Mouse (Mus musculus) thymus, postnatal 36 days (tissue): Measurements from ENCODE around the gene Atp23.

Source experiments
- DNase-seq, 2 experiments: peaks; one replicate each; pipeline ENCODE4 v3.0.0; 2022; ENCODE audit warnings: mixed read lengths in 2 of 2

Atp23 gene

DNA sequence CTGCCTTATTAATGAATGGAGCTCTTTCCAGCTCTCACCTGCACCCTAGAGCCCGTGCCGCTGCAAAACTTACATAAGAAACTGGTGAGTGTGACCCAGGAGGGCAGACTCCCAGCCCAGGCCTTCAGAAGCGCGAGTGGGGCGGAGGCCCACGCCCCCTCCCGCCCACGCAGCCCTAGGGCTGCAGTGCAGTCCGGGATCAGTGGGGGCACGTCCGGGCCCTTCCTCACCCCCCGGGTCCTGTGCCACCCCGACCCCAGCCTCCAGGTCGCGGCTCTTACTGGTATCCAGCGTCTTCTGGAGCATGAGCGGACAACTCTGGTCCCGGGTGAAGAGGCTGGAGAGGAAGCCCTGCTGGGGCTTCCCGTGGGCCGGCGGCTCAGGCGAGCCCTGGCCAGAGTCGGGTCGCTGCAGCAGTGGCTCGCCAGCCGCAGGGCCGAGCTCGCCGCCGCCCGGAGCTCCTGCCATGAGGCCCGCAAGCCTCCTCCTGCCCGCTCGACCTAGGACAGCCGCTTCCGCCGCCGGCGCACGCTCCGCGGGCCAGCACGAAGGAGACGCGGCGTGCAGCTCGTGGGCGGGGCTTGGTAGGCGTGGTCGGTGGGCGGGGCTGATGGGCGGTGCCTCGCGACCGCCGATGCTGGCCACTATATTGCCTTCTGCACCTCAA is at the start of gene Atp23:
Gene Atp23, minus strand, starts transcription at position 535 of the 667 bp plus-strand sequence.
- DNase-seq, result peak; percentile 90 to 94

DNA sequence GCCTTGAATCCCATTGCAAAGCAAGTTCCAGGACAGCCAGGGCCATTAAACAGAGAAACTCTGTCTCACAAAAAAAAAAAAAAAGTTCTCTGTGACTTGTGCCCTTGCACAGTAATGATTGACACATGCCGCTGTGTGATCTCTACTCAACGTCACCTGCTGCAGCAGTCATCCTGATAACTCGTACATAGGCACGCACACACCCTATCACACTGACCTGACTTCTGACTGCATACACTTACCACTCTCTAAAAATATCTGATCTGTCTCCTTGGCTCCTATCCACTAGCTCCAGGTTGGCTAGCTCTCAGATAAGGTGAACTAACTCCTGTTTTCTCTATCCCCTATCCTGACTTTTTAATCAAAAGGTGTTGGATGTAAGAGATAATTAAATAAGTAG is 49.4 kb upstream of the Atp23 start:
- no peak for DNase-seq

DNA sequence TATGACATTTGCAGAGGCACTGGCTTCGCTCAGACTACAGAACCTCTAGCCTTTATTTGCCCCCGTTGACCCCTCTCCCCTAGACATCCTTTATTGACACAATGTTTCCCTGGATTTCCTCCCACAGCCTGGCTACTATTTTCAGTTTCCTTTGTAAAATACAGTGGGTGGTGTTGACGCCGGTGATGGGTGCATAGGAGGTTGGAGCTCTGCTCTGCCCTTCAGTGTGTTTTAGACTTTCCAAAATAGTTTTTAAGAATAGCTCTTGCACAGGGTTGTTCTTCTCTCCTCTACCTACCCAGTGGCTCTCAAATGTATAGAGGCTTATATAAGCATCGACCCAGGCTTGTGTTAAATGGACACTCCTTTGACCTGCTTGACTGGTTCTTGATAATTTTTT is 48.7 kb upstream of the Atp23 start:
- no peak for DNase-seq

DNA sequence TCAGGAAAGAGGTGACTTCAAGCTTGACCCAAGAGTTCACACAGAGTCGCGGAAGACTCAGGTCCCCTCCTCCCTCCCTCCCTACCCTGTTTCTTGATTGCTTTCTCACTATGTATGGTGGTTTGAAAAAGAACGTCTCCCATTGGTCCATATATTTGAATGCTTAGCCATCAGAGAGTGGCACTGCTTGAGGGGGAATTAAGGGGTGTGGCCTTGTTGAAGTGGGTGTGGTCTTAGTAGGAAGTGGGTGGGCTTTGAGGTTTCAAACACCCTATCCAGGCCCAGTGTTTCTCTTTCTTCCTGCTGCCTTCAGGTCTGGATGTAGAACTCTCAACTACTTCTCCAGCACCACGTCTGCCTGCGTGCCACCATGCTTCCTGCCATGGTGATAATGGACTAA is 44.4 kb upstream of the Atp23 start:
- DNase-seq, result no peak

DNA sequence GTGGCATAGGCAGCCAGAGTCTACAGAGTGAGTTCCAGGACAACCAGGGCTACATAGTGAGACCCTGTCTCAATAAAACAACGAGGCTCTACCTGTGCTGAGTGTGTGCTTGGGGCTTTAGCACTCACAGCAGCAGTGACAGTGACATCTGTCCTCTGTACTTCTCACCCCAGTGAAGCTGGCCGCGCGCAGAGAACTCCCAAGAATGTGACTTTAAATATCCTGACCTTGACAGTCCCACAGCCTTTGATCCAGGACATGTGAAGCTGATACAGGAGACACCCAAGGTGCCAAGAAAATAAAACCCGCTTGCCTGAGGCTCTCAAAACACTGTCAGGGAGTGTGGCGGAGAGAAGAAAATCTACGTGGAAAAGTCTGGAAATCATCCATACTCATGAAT is 39.8 kb upstream of the Atp23 start:
- no peak for DNase-seq

DNA sequence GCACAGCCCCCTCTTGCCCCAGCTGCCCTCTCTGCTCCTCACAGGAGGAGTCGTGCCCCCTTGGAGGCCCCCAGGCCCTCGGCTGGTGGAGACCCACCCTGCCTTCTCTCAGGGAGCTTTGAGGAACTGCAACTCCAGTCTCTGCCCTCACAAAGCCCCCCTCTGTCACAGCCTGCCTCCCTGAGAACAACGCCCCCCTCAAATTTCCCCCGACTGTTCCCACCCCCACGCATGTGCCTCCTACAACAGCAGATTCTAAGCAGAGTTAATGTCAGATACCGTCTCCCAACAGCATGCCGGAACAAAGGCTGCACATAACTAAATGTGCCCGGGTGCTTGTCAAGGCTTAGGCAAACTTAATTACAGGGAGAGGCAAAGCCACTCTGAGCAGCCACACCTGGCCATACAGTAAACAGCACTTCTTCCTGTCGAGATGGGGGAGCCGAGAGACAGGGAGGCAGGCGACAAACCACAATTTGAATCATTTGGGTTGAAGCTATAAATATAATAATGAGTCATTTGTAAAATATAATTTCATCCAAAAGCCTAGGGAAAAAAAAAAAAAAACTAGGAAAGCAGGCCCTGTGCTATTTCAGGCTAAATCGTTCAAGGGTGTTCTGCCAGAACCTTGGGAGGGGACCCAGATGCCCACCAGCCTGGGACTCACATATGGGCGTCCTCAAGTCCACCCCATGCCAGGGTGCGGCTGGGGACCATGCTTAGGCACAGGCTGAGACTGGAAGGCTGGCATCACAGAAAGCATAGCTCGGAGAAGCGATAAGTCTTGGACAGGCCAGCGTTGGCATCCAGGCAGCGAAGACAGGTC is 34.6 kb upstream of the Atp23 start:
- peak; percentile 28 to 51 for DNase-seq

DNA sequence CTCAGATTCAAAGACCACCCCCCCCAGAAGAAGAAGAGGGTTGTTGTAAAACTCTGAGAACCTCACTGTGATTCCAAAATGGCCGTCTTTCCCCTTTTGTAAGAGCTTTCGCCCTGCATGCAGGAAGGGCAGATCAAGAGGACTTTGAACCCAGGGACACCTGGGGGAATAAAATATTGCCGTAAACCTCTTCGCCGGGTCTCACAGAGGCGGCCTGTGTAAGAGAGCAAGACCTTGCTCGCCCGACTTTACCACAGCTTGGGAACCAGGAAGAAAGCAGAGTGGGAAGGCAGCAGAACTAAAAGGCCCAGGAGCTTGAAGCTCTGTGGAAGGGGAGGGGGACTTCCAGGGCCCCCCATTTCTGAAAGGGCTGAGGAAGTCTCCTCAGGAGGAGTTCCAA is 34.0 kb upstream of the Atp23 start:
- DNase-seq, result no peak

DNA sequence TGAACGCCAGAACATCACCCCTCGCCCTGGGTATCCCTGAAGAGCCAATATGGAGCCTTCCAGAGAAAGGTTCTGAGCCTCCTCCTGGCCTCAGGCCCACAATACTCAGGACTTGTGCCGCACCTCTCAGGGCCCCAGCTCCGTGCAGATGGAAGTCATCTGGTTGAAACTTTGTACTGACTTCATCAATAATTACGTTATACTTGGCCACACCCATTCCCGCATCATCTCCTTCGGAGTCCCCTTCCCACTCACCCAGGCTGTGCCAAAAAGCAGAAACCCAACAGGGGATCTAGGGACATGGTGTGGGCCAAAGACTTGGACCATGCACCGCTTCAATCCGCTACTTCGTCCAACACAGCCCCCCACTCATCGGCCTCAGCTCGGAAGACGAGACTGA is 33.4 kb upstream of the Atp23 start:
- DNase-seq, result no peak

DNA sequence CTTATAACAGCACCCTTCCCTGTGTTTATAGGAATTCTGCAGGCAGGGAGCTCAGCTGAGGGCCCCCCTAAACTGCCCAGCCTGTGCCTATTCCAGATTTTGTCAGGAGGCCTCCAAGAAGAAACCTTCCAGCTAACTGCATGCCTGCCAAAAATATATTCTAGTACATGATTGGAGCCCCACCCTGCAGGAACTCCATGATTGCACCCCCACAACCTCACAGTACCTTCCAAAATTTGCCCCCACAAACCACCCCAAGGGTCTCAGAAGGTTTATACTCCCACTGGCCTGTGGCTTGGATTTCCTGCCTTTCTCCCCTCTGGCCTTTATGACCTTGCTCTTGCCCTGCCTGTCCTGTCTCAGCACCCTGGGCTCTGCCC is 30.6 kb upstream of the Atp23 start:
- DNase-seq, result no peak

DNA sequence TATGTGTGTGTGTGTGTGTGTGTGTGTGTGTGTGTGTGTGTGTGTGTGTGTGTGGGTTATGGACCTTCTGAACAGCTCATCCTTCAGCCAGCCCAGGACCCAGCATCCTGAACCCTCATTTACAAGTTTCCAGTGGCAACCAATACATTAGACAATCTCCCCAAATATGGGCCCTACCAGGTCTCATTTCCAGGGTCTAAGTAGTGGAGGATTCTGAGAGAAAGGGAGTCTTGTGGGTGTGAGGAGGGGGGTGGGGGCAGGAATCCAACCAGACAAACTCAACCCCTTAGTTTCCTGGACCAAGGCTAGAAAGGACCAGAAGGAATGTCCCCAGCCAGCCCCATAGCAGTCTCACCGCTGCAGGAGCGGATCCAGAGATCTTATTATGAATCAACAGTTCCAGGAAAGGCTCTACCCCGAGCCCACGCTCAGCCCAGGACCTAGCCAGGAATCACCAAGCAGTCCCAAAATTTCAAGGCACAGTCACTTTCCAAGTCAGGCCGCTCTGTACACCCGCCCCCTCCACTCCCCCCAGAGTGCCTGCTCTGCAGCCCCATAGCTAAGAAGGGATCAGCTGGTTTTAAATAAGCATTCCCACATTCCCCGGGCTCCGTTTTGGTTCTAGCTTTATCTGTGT is 30.1 kb upstream of the Atp23 start:
- no peak for DNase-seq

DNA sequence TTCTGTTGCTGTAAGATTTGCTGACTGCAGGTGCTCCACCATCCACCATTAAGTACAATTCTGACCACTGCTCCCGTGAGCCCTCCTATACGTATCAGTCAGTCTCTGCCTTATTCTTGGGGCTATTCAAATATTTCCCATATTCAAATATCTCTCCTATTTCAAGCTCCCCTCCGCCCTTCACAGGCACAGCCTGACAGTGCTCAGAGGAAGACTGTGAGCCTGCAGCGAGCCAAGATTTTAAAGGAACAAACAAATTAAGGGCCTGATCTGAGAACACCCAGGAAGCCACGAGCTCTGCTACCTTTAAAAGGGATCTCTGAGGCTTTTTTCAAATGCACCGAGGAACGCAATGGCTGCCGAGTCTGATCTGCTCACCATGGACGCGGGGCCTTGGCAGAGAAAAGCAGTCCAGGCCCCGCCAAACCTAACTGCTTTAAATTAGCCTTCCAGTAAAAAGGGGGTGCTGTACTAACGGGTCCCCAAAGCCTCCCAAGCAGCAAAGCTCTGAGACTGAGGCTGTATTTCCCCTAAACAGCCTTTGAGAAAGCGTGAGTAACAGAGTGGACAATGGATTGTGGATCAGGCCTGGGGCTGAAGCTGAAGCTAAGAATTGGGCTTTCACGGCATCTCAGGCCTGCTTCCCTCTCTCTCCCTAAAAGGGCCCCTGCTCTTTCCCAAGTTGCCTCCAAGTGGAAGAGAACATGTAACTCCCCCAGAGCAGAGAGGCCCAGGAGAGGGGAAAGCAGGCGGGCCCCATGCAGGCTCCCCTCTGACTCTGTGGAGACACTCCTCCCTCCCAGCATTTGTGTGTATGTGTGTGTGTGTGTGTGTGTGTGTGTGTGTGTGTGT is 29.3 kb upstream of the Atp23 start:
- DNase-seq, result no peak

DNA sequence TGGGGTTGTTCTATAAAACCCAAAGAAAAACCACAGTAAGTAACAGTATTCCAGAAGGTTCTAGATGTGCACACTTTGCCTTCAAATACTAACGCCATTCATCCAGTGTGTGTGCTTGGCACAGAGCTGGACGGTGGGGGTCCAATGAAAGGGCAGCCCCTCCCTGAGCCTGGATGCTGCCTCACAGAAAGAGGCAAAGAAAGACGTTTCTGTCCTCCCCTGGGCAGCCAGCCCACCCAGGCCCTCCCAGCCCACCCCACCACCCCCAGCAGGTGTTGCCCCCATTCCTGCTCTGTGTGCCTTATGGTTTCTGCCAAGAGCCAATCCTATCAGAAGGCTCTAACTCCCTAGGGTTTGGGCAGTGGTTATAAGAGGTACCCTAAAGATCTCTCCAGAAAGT is 28.4 kb upstream of the Atp23 start:
- DNase-seq, result no peak

DNA sequence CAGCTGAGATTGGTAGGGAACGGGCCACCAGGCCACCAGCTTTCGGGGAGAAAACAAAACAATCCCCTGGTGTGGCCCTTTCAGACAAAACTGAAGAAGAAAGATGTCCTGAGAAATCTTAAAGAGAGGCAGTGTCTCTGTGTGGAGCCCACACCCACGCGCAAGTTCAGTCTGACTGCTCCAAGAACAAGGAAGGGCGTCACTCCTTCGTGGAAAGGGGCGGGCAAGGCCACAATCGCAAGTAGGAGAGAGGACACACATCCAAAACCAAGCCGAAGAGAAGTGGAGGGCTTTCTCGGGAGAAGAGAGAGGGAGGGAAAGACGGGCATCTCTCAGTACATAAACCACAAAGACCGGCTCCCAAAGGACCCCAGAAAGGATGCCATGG is 27.7 kb upstream of the Atp23 start:
- no peak for DNase-seq

DNA sequence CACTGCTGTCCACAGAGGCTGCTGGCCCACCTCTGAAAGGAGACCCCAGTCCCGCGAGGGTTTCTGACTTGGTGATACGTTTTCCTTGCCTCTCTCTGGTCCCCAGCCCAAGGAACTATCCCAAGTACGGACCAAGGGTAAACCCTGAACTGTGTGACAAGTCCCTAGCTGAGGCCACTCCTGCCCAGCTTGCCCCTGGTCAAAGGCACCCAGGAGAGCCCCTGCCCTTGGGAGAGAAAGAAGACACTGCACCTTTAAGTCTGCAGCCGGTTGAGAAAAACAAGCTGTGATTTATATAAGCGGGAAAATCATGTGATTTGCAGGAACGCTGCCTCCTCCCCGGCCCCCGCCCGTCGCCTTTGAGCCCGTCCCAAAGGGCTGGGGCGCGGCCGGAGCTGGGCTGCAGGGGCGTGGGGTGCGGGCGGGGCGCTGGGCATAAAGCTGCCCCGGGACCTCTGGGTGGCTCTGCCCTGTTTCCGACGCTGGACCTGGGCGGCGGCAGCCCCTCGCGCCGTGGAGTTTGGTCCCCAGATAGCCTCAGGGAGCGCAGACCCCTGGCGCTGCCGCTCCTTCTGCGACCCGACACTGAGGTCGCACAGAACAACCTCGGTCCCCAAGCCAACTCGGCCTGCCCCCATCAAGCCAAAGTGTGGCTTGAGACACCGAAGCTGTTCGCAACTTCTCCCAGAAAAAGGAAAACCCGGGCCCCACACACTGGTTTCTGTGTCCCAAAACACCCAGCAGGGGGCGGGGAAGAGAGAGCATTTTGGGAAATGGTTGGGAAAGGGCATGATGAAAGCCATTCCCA is 27.1 kb upstream of the Atp23 start:
- peak; percentile 13 to 19 for DNase-seq

DNA sequence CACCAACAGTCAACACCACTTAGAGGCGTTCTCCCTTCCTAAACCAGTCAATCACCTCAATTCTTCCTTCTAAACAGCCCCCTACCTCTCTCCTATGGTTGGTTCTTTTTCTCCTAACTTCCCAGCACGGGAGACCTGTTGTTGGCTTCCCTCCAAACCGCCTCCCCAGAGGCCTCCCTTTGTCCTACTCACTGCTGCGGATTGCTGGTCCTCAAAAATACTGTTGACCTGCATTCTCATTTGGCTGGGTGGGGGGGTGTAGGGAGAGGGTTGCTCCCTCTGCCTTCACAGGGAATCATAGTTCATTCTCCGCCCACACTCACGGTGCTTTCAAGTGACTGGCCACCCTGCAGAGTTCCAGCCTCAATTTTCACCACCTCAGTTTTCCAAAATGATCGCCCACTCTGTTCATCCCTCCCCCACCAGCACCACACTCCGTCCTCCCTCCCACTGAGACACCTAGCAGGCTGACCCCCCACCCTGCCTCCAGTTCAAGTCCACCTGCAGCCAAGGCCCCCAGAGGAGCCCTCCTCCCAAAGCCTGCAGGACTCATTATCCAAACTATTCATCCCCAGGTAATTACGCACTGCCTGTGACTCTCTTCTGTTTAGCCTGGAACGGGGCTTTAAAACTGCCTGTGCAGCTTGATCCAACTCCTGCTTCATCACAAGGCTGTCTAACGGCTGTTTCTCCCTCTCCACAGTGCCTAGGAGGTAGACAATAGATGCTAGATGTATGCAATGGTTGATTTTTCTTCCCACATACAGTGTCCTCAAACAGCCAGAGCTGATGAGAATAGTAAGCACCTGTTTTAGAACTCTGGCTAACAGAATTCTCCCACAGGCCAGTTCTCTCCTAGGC is 26.2 kb upstream of the Atp23 start:
- DNase-seq, result no peak

DNA sequence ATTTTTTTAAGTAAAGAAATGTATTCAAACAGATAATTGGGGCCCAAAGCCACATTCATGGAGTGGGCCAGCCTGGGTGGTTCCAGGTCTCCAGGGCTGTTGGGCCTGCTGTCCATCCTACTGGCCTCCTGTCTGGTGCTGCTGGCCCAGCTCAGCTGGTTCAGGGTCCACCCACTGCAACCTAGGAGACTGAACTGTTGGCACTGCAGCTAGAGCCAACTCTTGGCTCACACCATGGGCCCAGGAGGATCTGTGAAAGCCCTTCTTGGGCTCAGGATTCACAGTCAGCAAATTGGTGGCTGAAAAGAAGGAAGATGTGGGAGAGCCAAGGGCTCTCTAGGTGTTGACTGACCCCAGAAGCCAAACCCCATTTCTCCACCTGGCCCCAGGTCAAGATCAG is 24.2 kb upstream of the Atp23 start:
- DNase-seq, result no peak

DNA sequence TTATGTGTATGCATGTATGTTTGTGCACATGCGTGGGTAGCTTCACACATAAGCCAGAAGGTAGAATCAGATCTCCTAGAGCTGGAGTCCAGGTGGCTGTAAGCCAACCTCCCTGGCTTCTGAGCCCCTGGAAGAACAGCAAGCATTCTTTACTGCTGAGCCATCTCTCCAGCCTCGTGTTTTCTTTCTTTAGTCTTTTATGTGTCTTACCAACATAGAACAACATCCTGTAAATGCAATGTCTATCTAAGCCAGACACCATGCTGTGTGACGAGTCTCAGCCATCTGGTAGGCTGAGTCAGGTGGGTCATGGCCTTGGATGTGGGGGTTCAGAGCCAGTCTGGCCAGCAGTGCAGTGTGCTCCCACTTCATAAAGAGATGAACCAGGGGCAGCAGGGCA is 22.9 kb upstream of the Atp23 start:
- DNase-seq, result no peak

DNA sequence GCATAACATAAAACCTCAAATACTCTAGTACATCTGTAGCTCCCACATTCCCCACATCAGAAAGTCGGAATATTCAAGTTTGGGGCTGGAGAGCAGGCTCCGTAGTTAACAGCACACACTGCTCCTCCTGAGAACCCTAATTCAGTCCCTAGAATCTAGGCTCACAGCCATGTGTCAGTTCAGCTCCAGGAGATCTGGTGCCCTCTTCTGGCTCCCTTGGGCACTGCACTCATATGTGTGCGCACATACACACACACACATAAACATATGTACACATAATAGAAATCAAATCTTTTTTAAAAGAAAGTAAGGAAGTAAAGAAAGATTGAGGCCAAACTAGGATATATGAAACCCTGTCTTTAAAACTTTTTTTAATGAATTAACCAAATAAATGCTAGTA is 19.1 kb upstream of the Atp23 start:
- no peak for DNase-seq

DNA sequence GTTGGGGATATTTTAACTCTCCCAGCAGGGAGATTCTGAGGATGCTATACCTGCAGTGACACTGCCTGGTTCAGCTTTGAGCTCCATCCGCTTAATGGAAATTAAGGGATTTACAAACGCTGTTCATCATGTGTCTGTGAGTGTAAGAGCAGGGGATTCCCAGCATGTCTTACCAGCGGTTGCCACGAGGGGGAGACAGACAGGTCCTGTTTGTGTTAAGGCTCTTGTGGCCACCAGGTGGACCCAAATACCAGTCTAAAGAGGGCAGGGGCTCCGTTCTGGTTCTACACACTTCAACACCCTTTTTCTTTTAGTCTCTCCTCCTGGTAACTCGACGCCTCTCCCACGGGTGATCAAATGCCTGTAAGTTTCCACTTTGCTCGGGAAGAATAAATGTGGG is 17.9 kb upstream of the Atp23 start:
- DNase-seq, result peak; percentile 84 to 89

DNA sequence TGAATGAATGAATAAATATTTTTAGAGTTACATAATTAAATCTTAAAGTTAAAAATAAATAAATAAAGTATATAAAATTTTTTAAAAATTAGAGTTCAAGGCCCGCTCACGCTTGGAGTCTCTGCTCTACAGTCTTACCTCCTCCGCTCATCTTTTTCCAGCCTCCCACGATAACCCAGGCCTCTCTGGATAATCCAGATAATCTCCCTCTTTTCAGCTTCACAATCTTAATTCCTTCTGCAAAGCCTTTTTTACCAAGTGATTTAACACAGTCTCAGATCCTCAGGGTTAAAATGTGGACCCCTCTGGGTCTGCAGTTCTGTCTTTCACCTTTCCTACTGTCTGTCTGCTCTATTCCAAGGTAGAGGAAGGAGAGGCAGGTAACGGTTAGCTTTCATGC is 13.1 kb upstream of the Atp23 start:
- DNase-seq, result no peak

DNA sequence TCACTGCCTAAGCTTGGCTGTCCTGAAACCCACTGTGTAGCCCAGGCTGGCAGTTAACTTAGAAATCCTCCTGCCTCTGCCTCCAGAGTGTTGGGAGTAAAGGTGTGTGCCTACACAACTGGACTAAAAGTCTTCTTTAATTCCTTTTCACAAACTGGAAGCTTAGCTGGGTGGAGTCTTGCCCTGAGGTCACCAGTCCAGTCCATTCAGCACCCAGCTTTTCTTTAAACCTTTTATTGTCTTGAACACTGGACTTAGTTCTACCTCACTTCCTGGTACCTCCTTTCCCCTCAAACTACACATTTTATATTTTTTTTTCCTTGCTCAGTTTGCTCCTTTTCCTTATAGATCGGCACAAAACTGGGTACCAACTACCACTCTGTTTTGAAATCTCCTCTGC is 10.3 kb upstream of the Atp23 start:
- DNase-seq, result no peak
